Mouse (Mus musculus) lung, embryonic 15.5 days (tissue): ENCODE results near the gene Zbtb32. TPM values are rescaled to one million over a fixed set of nuclear protein-coding genes. Genes with fewer than 3 reads are reported as not detected.

Source experiments
- ATAC-seq: fragments of 200-750 bp; cut with Nextera tagmentation; 2 replicates; pipeline ENCODE4 v1.8.0; 2017; ENCODE audit warnings: moderate number of reproducible peaks, borderline replicate concordance; ENCODE audit not compliant: low FRiP score, low TSS enrichment; ENCODE audit errors: extremely low read depth
- H3K27ac ChIP-seq: fragments of 300-500 bp; sonication (generic); 2 replicates; pipeline ENCODE4 v1.5.1; 2015; ENCODE audit warnings: moderate library complexity, mild to moderate bottlenecking, inconsistent platforms
- H3K27me3 ChIP-seq: fragments of 300-500 bp; sonication (generic); 2 replicates; pipeline ENCODE4 v1.6.1; 2015; ENCODE audit warnings: inconsistent platforms
- H3K36me3 ChIP-seq: fragments of 300-500 bp; sonication (generic); 2 replicates; pipeline ENCODE4 v1.6.1; 2015; ENCODE audit warnings: inconsistent platforms
- H3K4me1 ChIP-seq: fragments of 300-500 bp; sonication (generic); 2 replicates; pipeline ENCODE4 v1.6.1; 2015; ENCODE audit warnings: inconsistent platforms
- H3K4me2 ChIP-seq: fragments of 300-500 bp; sonication (generic); 2 replicates; pipeline ENCODE4 v1.6.1; 2015; ENCODE audit warnings: inconsistent platforms, mild to moderate bottlenecking, moderate library complexity
- H3K4me3 ChIP-seq: fragments of 300-500 bp; sonication (generic); 2 replicates; pipeline ENCODE4 v1.5.1; 2015; ENCODE audit warnings: mild to moderate bottlenecking, inconsistent platforms
- H3K9ac ChIP-seq: fragments of 300-500 bp; sonication (generic); 2 replicates; pipeline ENCODE4 v1.6.1; 2015; ENCODE audit warnings: inconsistent platforms
- H3K9me3 ChIP-seq: fragments of 300-500 bp; sonication (generic); 2 replicates; pipeline ENCODE4 v1.6.1; 2016; ENCODE audit warnings: inconsistent platforms
- WGBS: fragments of 180-500 bp; shearing (Covaris S2); methylation state at CpG from one replicate; pipeline ENCODE4 v1.1.7; 2015; 5-methylcytosine and 5-hydroxymethylcytosine counted together
- polyA plus RNA-seq: library from polyadenylated mRNA; unstranded; fragments of >200 nt; fragmentation: Nextera tagmentation; extraction: Ambion mirVana; gene quantifications from 2 replicates; pipeline ENCODE4 v1.2.1, GENCODE M21; 2015

Zbtb32 gene
- polyA plus RNA-seq, 1 experiment from 2014 or later = 3.7 TPM

DNA sequence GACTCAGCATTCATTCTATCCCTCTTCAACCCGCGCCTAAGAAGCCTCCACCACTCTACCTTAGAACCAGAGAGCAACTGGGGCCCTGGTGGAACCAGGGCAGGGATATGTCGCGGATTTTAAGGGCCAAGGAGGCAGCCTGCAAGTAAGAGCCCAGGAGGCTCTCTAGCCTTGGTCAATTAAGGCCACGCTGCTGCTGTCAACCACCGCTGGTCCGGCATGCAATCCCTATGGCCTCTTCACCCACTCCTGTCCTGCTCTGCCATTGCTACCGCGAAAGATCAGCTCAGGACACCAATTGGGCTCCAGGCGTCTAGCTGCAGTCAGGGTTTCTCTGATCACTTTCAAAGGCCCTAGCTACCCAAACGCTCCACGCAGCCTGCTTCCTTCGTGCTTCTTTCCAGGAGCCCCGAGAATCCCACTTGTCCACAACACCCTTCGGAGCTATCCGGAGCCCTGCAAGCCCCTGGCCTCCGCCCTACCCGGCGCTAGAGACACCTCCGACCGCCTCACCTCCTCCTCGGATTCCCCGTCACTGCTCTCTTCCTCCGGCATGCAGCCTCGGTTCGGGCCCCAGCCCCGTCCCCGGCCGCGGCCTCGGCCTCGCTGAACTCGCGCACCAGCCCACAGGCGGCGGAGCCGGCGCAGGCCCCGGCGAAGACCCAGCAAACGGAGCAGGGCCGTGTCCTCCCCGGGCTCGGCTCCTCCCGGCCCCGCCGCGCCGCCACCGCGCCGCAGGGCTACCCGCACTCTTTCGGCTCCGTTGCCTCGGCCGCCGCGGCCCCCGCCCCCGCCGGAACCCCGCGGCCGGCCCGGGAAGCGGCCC is 10.7 kb downstream of the Zbtb32 start:
- WGBS = 1% methylated on average over 67 of the region's 67 CpGs
- ATAC-seq = peak; percentile 33
- peaks cover 18% of the 10 kb centered on the region for H3K4me1 ChIP-seq

GRCm38 (mm10) chr7:30586455-30587020 is 12.2 kb downstream of the Zbtb32 start:
- H3K4me3 ChIP-seq = peak overlapping the region; percentile 99

More for the DNA sequence above, 10.7 kb downstream of the Zbtb32 start:
- Histone ChIP-seq H3K36me3 (peaks cover 38% of the 10 kb centered on the region), H3K9ac (peak overlapping the region; percentile 95), H3K27me3 (no peaks in the 10 kb centered on the region), H3K27ac (peak overlapping the region; percentile 94), H3K9me3 (no peaks in the 10 kb centered on the region), H3K4me2 (peak overlapping the region; percentile 80), H3K4me3 (peak overlapping the region; percentile 99)

GRCm38 (mm10) chr7:30585170-30585569 is 13.5 kb downstream of the Zbtb32 start:
- no peaks in the 10 kb centered on the region for H3K9me3 ChIP-seq
- no peak for ATAC-seq
- 95% methylated on average over 7 of the region's 7 CpGs for WGBS
- no peaks in the 10 kb centered on the region for H3K27me3 ChIP-seq
- H3K36me3 ChIP-seq = peaks cover 66% of the 10 kb centered on the region
- H3K4me3 ChIP-seq = no peak overlapping the region
- peaks cover 18% of the 10 kb centered on the region for H3K4me1 ChIP-seq
- no peak overlapping the region for H3K4me2 ChIP-seq
- H3K9ac ChIP-seq = no peak overlapping the region
- no peak overlapping the region for H3K27ac ChIP-seq

More at GRCm38 (mm10) chr7:30586455-30587020, 12.2 kb downstream of the Zbtb32 start:
- peaks cover 18% of the 10 kb centered on the region for H3K4me1 ChIP-seq
- H3K4me2 ChIP-seq = peak overlapping the region; percentile 80; the same call in 1 of the 2 replicates
- no peaks in the 10 kb centered on the region for H3K27me3 ChIP-seq
- no peak overlapping the region for H3K27ac ChIP-seq
- H3K9ac ChIP-seq = no peak overlapping the region
- 91% methylated on average over 28 of the region's 28 CpGs for WGBS
- ATAC-seq = no peak
- H3K9me3 ChIP-seq = no peaks in the 10 kb centered on the region
- peaks cover 53% of the 10 kb centered on the region for H3K36me3 ChIP-seq

DNA sequence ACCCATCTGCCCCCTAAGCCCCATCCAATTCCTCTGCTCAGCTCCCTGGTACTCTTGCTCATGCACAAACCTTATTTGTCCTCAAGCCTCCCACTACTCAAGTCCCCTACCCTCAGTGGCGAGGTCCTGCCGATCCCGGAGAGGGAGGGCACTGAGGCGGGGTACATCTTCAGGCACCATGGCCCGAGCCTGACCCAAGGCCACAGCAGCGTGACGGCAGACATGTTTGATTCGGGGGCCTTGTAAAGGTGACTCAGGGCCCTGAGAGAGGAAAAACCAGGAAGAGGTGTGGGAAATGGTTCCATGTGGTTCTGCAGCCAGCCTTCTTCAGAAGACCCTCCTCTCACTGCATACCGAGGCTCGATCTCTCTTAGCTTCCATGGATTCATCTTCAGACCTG is 14.4 kb downstream of the Zbtb32 start:
- whole genome bisulfite sequencing = 91% methylated on average over 10 of the region's 10 CpGs
- H3K36me3 ChIP-seq = peaks cover 74% of the 10 kb centered on the region

DNA sequence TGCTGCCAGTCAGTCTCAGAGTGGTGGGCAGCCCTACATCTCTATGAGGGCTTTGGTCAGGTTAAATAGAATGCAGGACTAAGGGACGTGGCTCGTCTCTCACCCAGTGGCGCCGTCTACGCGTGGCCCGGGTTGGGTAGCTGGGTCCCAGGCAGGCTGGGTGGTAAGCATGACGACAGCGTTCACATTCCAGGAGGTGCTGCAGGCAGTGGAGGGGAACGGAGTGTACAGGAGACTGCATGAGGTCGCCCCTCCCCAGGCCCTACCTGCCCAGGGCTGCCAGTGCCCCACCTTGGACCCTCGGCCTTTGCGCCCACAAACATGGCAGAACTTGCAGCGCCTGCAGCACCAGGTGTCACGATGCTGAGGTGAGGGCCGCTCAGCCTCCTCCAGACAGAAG is 17.2 kb downstream of the Zbtb32 start:
- Histone ChIP-seq H3K27ac (no peak overlapping the region), H3K9me3 (no peaks in the 10 kb centered on the region), H3K36me3 (peaks cover 99% of the 10 kb centered on the region), H3K4me3 (no peak overlapping the region), H3K27me3 (no peaks in the 10 kb centered on the region), H3K9ac (no peak overlapping the region), H3K4me2 (no peak overlapping the region), H3K4me1 (peaks cover 1% of the 10 kb centered on the region; the same call in 1 of the 2 replicates)
- ATAC-seq = no peak
- 93% methylated on average over 16 of the region's 16 CpGs for WGBS

More for the DNA sequence above, 14.4 kb downstream of the Zbtb32 start:
- Histone ChIP-seq H3K4me2 (no peak overlapping the region), H3K4me1 (peaks cover 12% of the 10 kb centered on the region), H3K9ac (no peak overlapping the region), H3K4me3 (no peak overlapping the region), H3K27ac (no peak overlapping the region), H3K27me3 (no peaks in the 10 kb centered on the region), H3K9me3 (no peaks in the 10 kb centered on the region)
- no peak for ATAC-seq

DNA sequence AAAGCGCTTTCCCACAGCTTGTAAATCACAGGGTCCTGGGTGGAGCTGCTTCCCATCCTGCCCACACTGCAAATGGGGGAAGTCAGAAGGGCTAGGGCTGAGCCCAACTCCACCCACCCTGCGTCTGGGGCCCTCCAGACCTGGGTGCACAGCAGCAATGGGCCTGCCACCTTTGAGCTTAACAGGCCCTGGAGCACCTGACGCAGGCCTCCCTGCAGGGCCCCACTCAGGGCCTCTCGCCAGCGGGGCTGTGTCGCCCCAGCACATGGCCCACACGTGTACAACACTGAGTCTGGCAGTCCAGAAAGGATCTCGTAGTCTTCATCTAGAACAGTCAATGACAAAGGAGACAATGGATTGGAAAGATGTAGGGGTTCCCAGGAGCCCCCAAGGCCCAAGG is 18.8 kb downstream of the Zbtb32 start:
- Histone ChIP-seq H3K36me3 (peaks cover 99% of the 10 kb centered on the region), H3K9me3 (no peaks in the 10 kb centered on the region), H3K27ac (no peak overlapping the region), H3K9ac (no peak overlapping the region), H3K4me2 (no peak overlapping the region), H3K4me3 (no peak overlapping the region), H3K4me1 (no peaks in the 10 kb centered on the region), H3K27me3 (no peaks in the 10 kb centered on the region)
- 93% methylated on average over 8 of the region's 8 CpGs for WGBS
- no peak for ATAC-seq

DNA sequence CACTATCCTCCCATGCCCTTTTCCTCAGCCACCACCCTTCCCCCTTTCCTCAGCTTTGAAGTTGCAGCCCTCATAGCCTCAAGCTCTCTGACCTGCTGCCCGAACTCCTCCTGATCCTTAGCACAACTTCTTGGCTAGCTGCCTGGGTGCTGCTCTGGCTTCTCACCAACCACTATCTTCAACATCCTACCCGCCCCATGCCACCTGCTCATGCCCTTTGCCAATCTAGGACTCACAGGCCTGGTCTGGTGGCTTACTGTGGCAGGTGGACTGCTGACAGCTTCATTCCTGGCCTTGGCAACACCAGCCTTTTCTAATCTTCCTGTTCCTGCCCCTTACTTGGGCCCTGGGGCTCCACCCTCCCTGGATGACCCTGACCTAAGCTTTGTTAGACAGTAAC is 25.7 kb downstream of the Zbtb32 start:
- Histone ChIP-seq H3K9ac (no peak overlapping the region), H3K4me3 (no peak overlapping the region), H3K36me3 (peaks cover 98% of the 10 kb centered on the region), H3K4me2 (no peak overlapping the region), H3K27ac (no peak overlapping the region), H3K27me3 (no peaks in the 10 kb centered on the region), H3K9me3 (no peaks in the 10 kb centered on the region), H3K4me1 (no peaks in the 10 kb centered on the region)
- no peak for ATAC-seq
- WGBS = 73% methylated on average over 2 of the region's 2 CpGs

GRCm38 (mm10) chr7:30572389-30572788 is 26.3 kb downstream of the Zbtb32 start:
- no peak overlapping the region for H3K9ac ChIP-seq
- 89% methylated on average over 5 of the region's 5 CpGs for WGBS
- no peaks in the 10 kb centered on the region for H3K4me1 ChIP-seq
- H3K4me3 ChIP-seq = no peak overlapping the region
- H3K36me3 ChIP-seq = peaks cover 95% of the 10 kb centered on the region
- H3K4me2 ChIP-seq = no peak overlapping the region
- no peaks in the 10 kb centered on the region for H3K27me3 ChIP-seq
- no peak overlapping the region for H3K27ac ChIP-seq
- no peak for ATAC-seq
- H3K9me3 ChIP-seq = no peaks in the 10 kb centered on the region

DNA sequence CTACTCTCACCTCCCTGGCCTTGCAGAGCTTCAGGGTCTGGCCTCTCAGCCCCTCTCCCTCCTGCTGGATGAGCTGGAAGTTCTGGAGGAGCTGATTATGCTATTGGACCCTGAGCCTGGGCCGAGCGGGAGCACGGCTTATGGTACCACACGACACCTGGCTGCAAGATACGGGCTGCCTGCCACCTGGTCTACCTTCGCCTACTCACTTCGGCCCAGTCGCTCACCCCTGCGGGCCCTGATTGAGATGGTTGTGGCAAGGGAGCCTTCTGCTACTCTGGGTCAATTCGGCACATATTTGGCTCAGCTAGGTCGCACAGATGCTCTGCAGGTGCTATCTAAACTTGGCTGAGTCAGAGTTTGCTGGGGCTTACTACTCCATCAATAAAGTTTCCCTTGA is 31.2 kb downstream of the Zbtb32 start:
- H3K4me2 ChIP-seq = no peak overlapping the region
- H3K9me3 ChIP-seq = no peaks in the 10 kb centered on the region
- H3K9ac ChIP-seq = no peak overlapping the region
- no peak for ATAC-seq
- peaks cover 9% of the 10 kb centered on the region for H3K4me1 ChIP-seq
- H3K27me3 ChIP-seq = no peaks in the 10 kb centered on the region
- H3K36me3 ChIP-seq = peaks cover 69% of the 10 kb centered on the region
- H3K4me3 ChIP-seq = no peak overlapping the region
- 85% methylated on average over 11 of the region's 11 CpGs for WGBS
- no peak overlapping the region for H3K27ac ChIP-seq

GRCm38 (mm10) chr7:30566033-30566432 is 32.7 kb downstream of the Zbtb32 start:
- Histone ChIP-seq H3K27ac (no peak overlapping the region), H3K9me3 (no peaks in the 10 kb centered on the region), H3K9ac (no peak overlapping the region), H3K36me3 (peaks cover 56% of the 10 kb centered on the region), H3K27me3 (no peaks in the 10 kb centered on the region), H3K4me2 (no peak overlapping the region), H3K4me3 (no peak overlapping the region), H3K4me1 (peaks cover 14% of the 10 kb centered on the region)
- ATAC-seq = no peak
- WGBS = 77% methylated on average over 9 of the region's 9 CpGs

GRCm38 (mm10) chr7:30564970-30565571 is 33.6 kb downstream of the Zbtb32 start, which contains the start of gene Igflr1:
Igflr1 (plus strand) TSS chr7:30565427.
- no peaks in the 10 kb centered on the region for H3K27me3 ChIP-seq
- peak within 1 kb of the TSS; percentile 91 for H3K4me3 ChIP-seq
- no peak for ATAC-seq
- H3K9me3 ChIP-seq = no peaks in the 10 kb centered on the region
- peak within 1 kb of the TSS; percentile 79 for H3K4me2 ChIP-seq
- WGBS = 93% methylated on average over 12 of the region's 12 CpGs
- H3K36me3 ChIP-seq = peaks cover 46% of the 10 kb centered on the region
- peaks cover 17% of the 10 kb centered on the region for H3K4me1 ChIP-seq
- no peak within 1 kb of the TSS for H3K9ac ChIP-seq
- H3K27ac ChIP-seq = no peak within 1 kb of the TSS

DNA sequence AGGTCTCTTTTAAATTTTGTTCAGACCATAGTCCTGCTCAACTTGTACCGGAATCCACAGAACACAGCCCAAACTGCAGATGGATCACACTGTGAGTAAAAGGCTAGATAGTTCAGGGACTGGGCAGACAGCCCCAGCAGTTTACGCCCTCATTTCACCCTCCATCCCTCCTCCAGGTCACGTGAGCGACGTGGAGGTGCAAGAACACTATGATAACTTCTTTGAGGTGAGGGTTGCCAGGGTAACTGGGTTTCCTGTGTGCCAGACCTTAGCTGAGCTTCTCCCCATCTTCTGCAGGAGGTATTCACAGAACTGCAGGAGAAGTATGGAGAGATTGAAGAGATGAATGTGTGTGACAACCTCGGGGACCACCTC is 34.8 kb downstream of the Zbtb32 start:
- Histone ChIP-seq H3K27me3 (no peaks in the 10 kb centered on the region), H3K4me2 (peak overlapping the region; percentile 79), H3K27ac (peak overlapping the region; percentile 98), H3K9me3 (no peaks in the 10 kb centered on the region), H3K4me1 (peaks cover 22% of the 10 kb centered on the region), H3K9ac (peak overlapping the region; percentile 88), H3K4me3 (peak overlapping the region; percentile 91), H3K36me3 (peaks cover 34% of the 10 kb centered on the region)
- ATAC-seq = no peak
- WGBS = 20% methylated on average over 6 of the region's 6 CpGs
